Mouse (Mus musculus): ENCODE measurements around the gene Amh.

- no peak for TF ChIP-seq CTCF (IDR thresholded peaks at IDR 0.05; ENCODE audit: low read depth)
- no peak for TF ChIP-seq EP300 (IDR thresholded peaks at IDR 0.05; ENCODE audit: low read depth)
Observed at GRCm38 (mm10) chr10:80808099-80808984, 3.3 kb downstream of the Amh start.
